Mouse (Mus musculus) ES-E14 (cell line): Measurements from ENCODE around the gene Pidd1. TPM values are rescaled to one million over a fixed set of nuclear protein-coding genes. Genes with fewer than 3 reads are reported as not detected.
"Not testable (repeated sequence)": the region's sequence is repeated elsewhere in the genome, so short reads cannot be mapped to it uniquely, and the experiment has no call there.

Experiments
- DNase-seq: peaks from one replicate; pipeline ENCODE4 v3.0.0-alpha.2; 2013; ENCODE audit warnings: low read depth, low spot score
- H3K27ac ChIP-seq: 2 replicates; pipeline ENCODE4 v1.5.1; 2012; ENCODE audit warnings: low read depth, mild to moderate bottlenecking, low read length, moderate library complexity, mixed read lengths; ENCODE audit not compliant: poor library complexity, insufficient read depth, severe bottlenecking
- H3K36me3 ChIP-seq: 2 replicates; pipeline ENCODE4 v1.6.1; 2012; ENCODE audit warnings: mild to moderate bottlenecking, low read length, moderate library complexity, mixed read lengths; ENCODE audit not compliant: control insufficient read depth, poor library complexity, insufficient read depth, severe bottlenecking
- H3K4me1 ChIP-seq, 2 experiments: fragments of 150-350 bp in 1 of 2; sonication (generic) in 1 of 2; 2 replicates each; pipeline ENCODE4 v1.6.1; 2012; ENCODE audit warnings: low read length in 2 of 2, mild to moderate bottlenecking in 1 of 2, mixed read lengths in 1 of 2; ENCODE audit not compliant: control insufficient read depth in 2 of 2, insufficient read depth in 2 of 2, poor library complexity in 1 of 2
- H3K4me3 ChIP-seq, 2 experiments: fragments of 150-350 bp in 1 of 2; sonication (generic) in 1 of 2; 2 replicates each; pipeline ENCODE4 v1.5.1; 2012; ENCODE audit warnings: low read length in 2 of 2, low read depth in 1 of 2, mild to moderate bottlenecking in 1 of 2, mixed read lengths in 1 of 2; ENCODE audit not compliant: insufficient read depth in 1 of 2, poor library complexity in 1 of 2, severe bottlenecking in 1 of 2
- H3K9ac ChIP-seq: 2 replicates; pipeline ENCODE4 v1.6.1; 2012; ENCODE audit warnings: low read depth, mild to moderate bottlenecking, low read length, mixed read lengths; ENCODE audit not compliant: poor library complexity, insufficient read depth, severe bottlenecking
- H3K9me3 ChIP-seq: fragments of 150-350 bp; sonication (generic); 2 replicates; pipeline ENCODE4 v1.6.1; 2012; ENCODE audit warnings: low read depth, mild to moderate bottlenecking, low read length; ENCODE audit not compliant: control insufficient read depth, insufficient read depth
- CHD2 ChIP-seq: IDR thresholded peaks from 2 replicates; pipeline ENCODE4 v1.6.1; 2014; ENCODE audit warnings: mild to moderate bottlenecking, low read depth, low read length, inconsistent platforms
- HCFC1 ChIP-seq: IDR thresholded peaks from 2 replicates; pipeline ENCODE4 v1.6.1; 2012; ENCODE audit warnings: low read length, inconsistent platforms, borderline replicate concordance; ENCODE audit not compliant: insufficient read depth
- MAFK ChIP-seq: IDR thresholded peaks from 2 replicates; pipeline ENCODE4 v1.6.1; 2014; ENCODE audit warnings: mild to moderate bottlenecking, low read depth, low read length, inconsistent platforms; ENCODE audit not compliant: insufficient read depth
- ZC3H11A ChIP-seq: IDR thresholded peaks from 2 replicates; pipeline ENCODE4 v1.6.1; 2012; ENCODE audit warnings: low read depth, mild to moderate bottlenecking, inconsistent platforms, low read length, borderline replicate concordance
- ZNF384 ChIP-seq: IDR thresholded peaks from 2 replicates; pipeline ENCODE4 v1.6.1; 2012; ENCODE audit warnings: low read depth, low read length, inconsistent platforms
- in situ Hi-C, 2 experiments: fragments of 600-800 bp; cut with MboI; formaldehyde crosslinking; loops; one replicate each; pipeline ENCODE4 v1.15.1; 2025; ENCODE audit warnings: low sequenced_read_pairs in 2 of 2, inconsistent platforms in 1 of 2; ENCODE audit not compliant: unreplicated experiment in 2 of 2
- total RNA-seq: library from RNA; depleted of rRNA; stranded (reverse); fragments of 300-350 nt; gene quantifications from 2 replicates; pipeline ENCODE4 v1.2.3, GENCODE M21; 2012

Gene Pidd1
- total RNA-seq, 1 experiment: 23.4 TPM

GRCm38 (mm10) chr7:141447110-141447991 lies 3.5 kb upstream of the Pidd1 start, which contains the start of gene Rplp2:
Rplp2 (plus strand) TSS chr7:141447370.
- peaks cover 41% of the 10 kb centered on the region for H3K36me3 ChIP-seq
- in situ Hi-C loops: no loop called here
- H3K9me3 ChIP-seq: no peaks in the 10 kb centered on the region
- peaks cover 0 to 11% of the 10 kb centered on the region in 2 experiments; a peak in 2 of 4 replicates for H3K4me1 ChIP-seq
- H3K27ac ChIP-seq: peak within 1 kb of the TSS; percentile 84
- H3K4me3 ChIP-seq: peak within 1 kb of the TSS; percentile 89 to 93
- peak; percentile 90 for DNase-seq
- TF ChIP-seq ZNF384 (peak; percentile 73; the same call in 1 of the 2 replicates), HCFC1 (peak; percentile 93), CHD2 (no peak), MAFK (0 out of 2 replicates have a peak, but pooled peaks have one; percentile 8), ZC3H11A (no peak)
- peak within 1 kb of the TSS; percentile 98 for H3K9ac ChIP-seq

- peak; percentile 92 for TF ChIP-seq ZNF384
- in situ Hi-C loops, H3K9me3 ChIP-seq, H3K27ac ChIP-seq, DNase-seq: not testable (repeated sequence)
- peak overlapping the region in 1 of 2 experiments; percentile 93; a peak in 3 of 4 replicates for H3K4me3 ChIP-seq
- peaks cover 44% of the 10 kb centered on the region for H3K36me3 ChIP-seq
- H3K4me1 ChIP-seq: peaks cover 0 to 16% of the 10 kb centered on the region in 2 experiments; a peak in 2 of 4 replicates
- H3K9ac ChIP-seq: peak overlapping the region; percentile 73; the same call in 1 of the 2 replicates
Measured at GRCm38 (mm10) chr7:141446374-141446773, 2.5 kb upstream of the Pidd1 start.

GRCm38 (mm10) chr7:141443081-141443821 lies 574 bp downstream of the Pidd1 start:
- Histone ChIP-seq H3K27ac (peak overlapping the region; percentile 14), H3K9me3 (no peaks in the 10 kb centered on the region), H3K4me1 (peaks cover 0 to 15% of the 10 kb centered on the region in 2 experiments; a peak in 2 of 4 replicates), H3K4me3 (peak overlapping the region; percentile 61 to 89), H3K36me3 (peaks cover 47% of the 10 kb centered on the region), H3K9ac (peak overlapping the region; percentile 83)
- TF ChIP-seq ZC3H11A (no peak), CHD2 (no peak), HCFC1 (no peak), MAFK (no peak), ZNF384 (no peak)
- DNase-seq: no peak
- in situ Hi-C loops: no loop called here

- H3K4me3 ChIP-seq: peak overlapping the region; percentile 61 to 89
- in situ Hi-C loops: no loop called here
- H3K9ac ChIP-seq: peak overlapping the region; percentile 83; the same call in 1 of the 2 replicates
- peaks cover 48% of the 10 kb centered on the region for H3K36me3 ChIP-seq
- peaks cover 0 to 15% of the 10 kb centered on the region in 2 experiments; a peak in 2 of 4 replicates for H3K4me1 ChIP-seq
- no peak overlapping the region for H3K27ac ChIP-seq
- TF ChIP-seq ZC3H11A: no peak
- no peak for TF ChIP-seq MAFK
- TF ChIP-seq ZNF384: no peak
- TF ChIP-seq CHD2: no peak
- TF ChIP-seq HCFC1: no peak
- DNase-seq: no peak
- H3K9me3 ChIP-seq: no peaks in the 10 kb centered on the region
Measured at GRCm38 (mm10) chr7:141442199-141442598, 1.6 kb downstream of the Pidd1 start.
